Comparison of ENCODE assay signal across 28 mouse cellular contexts in genomic region chr1:127956524-127956923, GRCm38 (mm10).
DNase-seq lines count a peak whose midpoint lies in the region; ATAC-seq and TF ChIP-seq lines count a peak whose summit lies in the region.
"Had no signal": no experiment of that assay in that cellular context is flagged by ENCODE, and none has a peak within 500 bp of the region (broad histone marks: within the 10 kb centered on the region; RNA-seq: fewer than 3 reads in every experiment).

No protein-coding gene starts in this region.

- no peaks in the 10 kb centered on the region for H3K27me3 ChIP-seq in hindbrain, postnatal 0 days (ENCODE audit: insufficient read depth, low read length)
- no peaks in the 10 kb centered on the region for H3K27me3 ChIP-seq in hindbrain, embryonic 13.5 days
- H3K27me3 ChIP-seq: CH12.LX; embryonic facial prominence, embryonic 13.5 days; embryonic facial prominence, embryonic 15.5 days; forebrain, embryonic 12.5 days; Patski had no signal

- H3K36me3 ChIP-seq in hindbrain, postnatal 0 days (ENCODE audit: insufficient read depth, low read length), result no peaks in the 10 kb centered on the region
- H3K36me3 ChIP-seq in hindbrain, embryonic 13.5 days, result 0 out of 2 replicates have a peak, but pooled peaks cover 6% of the 10 kb centered on the region
- H3K36me3 ChIP-seq: embryonic facial prominence, embryonic 15.5 days had no signal

- peak; percentile 51 for ATAC-seq in frontal cortex, adult (ENCODE audit: low TSS enrichment)
- ATAC-seq in hindbrain, postnatal 0 days, result peak; percentile 24; the same call in 1 of the 2 replicates
- no peak for ATAC-seq in hindbrain, embryonic 13.5 days (ENCODE audit: low FRiP score)
- ATAC-seq: activated CD4-positive, CD25-positive, alpha-beta regulatory T cell, adult 4 months; CD4-positive, CD25-positive, alpha-beta regulatory T cell, adult 4 months; forebrain, embryonic 14.5 days; forebrain, embryonic 16.5 days; Patski had no signal

- no peak overlapping the region for H3K4me2 ChIP-seq in hindbrain, postnatal 0 days (ENCODE audit: low read depth, low read length)
- no peak overlapping the region for H3K4me2 ChIP-seq in hindbrain, embryonic 13.5 days
- H3K4me2 ChIP-seq: embryonic facial prominence, embryonic 13.5 days; embryonic facial prominence, embryonic 15.5 days; forebrain, embryonic 12.5 days had no signal

- no peak for DNase-seq in frontal cortex, postnatal 25 days (ENCODE audit: low spot score in 2 of 2)
- DNase-seq in hindbrain, postnatal 0 days (ENCODE audit: low spot score), result no peak
- DNase-seq in brain, adult 2 months (ENCODE audit: low read depth, low spot score), result peak; percentile 72
- DNase-seq: adrenal gland, adult 8-10 months; adrenal gland, postnatal 14 days; adrenal gland, postnatal 36 days; B cell, adult 2 months; cerebellum, adult 11 months; cerebellum, adult 18-20 months; cerebellum, adult 8-10 months; cerebellum, adult 9-11 months; cerebellum, postnatal 14 days; cerebellum, postnatal 36 days; embryo, embryonic 11 days had no signal

- no peak overlapping the region for H3K9ac ChIP-seq in hindbrain, postnatal 0 days (replicated peaks; ENCODE audit: low read length)
- H3K9ac ChIP-seq in hindbrain, embryonic 13.5 days, result no peak overlapping the region
- H3K9ac ChIP-seq: embryonic facial prominence, embryonic 13.5 days; embryonic facial prominence, embryonic 15.5 days; forebrain, embryonic 12.5 days had no signal

- no peak overlapping the region for H3K27ac ChIP-seq in hindbrain, postnatal 0 days
- no peak overlapping the region for H3K27ac ChIP-seq in hindbrain, embryonic 13.5 days
- H3K27ac ChIP-seq: embryonic facial prominence, embryonic 13.5 days; embryonic facial prominence, embryonic 15.5 days; forebrain, embryonic 10.5 days; forebrain, embryonic 12.5 days had no signal

- no peak for TF ChIP-seq CTCF in hindbrain, postnatal 0 days (IDR thresholded peaks at IDR 0.05; ENCODE audit: low read depth)

- H3K4me1 ChIP-seq in hindbrain, postnatal 0 days (ENCODE audit: insufficient read depth, low read length), result no peaks in the 10 kb centered on the region
- H3K4me1 ChIP-seq in hindbrain, embryonic 13.5 days (replicated peaks), result peaks cover 14% of the 10 kb centered on the region

- H3K9me3 ChIP-seq in hindbrain, postnatal 0 days (ENCODE audit: low read length), result no peaks in the 10 kb centered on the region
- no peaks in the 10 kb centered on the region for H3K9me3 ChIP-seq in hindbrain, embryonic 13.5 days
- H3K9me3 ChIP-seq: embryonic facial prominence, embryonic 13.5 days; embryonic facial prominence, embryonic 15.5 days; forebrain, embryonic 10.5 days; forebrain, embryonic 12.5 days; G1E had no signal

- 81% methylated on average over 1 of the region's 1 CpGs for WGBS in hindbrain, postnatal 0 days
- WGBS in hindbrain, embryonic 13.5 days, result 90% methylated on average over 1 of the region's 1 CpGs

- no peak overlapping the region for H3K4me3 ChIP-seq in hindbrain, postnatal 0 days (ENCODE audit: low read length)
- no peak overlapping the region for H3K4me3 ChIP-seq in hindbrain, embryonic 13.5 days
- H3K4me3 ChIP-seq: embryonic facial prominence, embryonic 13.5 days; embryonic facial prominence, embryonic 15.5 days; erythroblast, embryonic 14.5 days; forebrain, embryonic 10.5 days; forebrain, embryonic 12.5 days had no signal
